Mouse (Mus musculus) ovary, adult 18-20 months (tissue): ENCODE measurements around the gene Gpr155.
A peak's percentile ranks its signal among the peaks of the same experiment; 100 is the strongest.

Experiments used
- DNase-seq: peaks from one replicate; pipeline ENCODE4 v3.0.0; 2022; ENCODE audit warnings: low spot score, mixed read lengths

Gpr155 gene

DNA sequence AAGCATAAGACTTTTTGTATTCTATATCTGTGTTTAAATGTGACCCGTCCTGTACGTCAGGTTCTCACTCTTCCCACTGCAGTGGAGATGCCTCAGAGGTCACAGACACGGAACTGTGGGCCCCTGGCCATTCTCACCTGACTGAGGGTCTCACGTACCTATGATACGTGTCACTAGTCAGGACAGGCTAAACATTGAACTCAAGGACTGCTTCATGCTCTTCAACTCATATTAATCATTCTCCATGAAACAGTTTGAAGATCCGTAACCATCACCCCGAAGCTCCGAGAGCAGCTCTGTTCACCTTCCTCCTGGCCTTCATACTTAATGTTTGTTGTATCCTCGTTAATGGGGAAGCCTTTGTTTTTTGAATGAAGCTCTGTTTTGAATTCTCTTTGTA, 68.9 kb downstream of the Gpr155 start:
- DNase-seq = no peak

DNA sequence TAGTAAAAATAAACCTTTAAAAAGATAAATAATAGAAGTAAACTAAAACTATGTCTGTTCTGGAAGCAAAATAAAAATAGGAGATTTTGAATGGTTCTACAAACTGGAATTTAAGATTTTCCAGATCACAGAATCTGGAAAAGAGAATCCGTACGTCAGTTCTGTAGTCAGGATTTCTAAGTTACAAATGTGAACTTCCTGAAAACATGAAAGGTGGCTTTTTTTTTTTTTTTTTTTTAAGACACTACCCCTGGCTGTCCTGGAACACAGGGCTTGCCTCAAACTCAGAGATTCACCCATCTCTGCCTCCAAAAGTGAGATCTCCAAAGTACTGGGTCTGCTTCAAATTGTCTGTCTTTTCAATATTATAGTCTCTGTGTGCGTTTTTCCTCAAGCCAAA, 72.1 kb downstream of the Gpr155 start:
- DNase-seq = no peak

DNA sequence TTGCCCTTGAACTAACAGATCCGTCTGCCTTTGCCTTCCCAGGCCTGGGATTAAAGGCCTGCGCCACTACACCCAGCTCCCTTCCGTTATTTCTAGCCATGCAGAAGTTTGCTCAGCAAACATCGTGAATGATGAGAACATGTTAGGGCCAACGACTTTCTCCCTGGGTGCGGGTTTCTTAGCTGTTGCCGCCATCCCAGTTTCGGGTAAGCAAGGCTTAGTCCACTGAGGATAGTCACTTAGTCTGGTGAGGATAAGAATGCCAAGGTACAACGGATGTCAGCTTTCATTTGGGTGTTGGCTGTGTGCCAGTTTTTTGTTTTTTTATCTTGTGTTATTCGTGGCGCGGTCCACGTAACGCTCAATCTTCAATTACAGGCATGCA, 73.3 kb downstream of the Gpr155 start:
- peak; percentile 2 for DNase-seq

DNA sequence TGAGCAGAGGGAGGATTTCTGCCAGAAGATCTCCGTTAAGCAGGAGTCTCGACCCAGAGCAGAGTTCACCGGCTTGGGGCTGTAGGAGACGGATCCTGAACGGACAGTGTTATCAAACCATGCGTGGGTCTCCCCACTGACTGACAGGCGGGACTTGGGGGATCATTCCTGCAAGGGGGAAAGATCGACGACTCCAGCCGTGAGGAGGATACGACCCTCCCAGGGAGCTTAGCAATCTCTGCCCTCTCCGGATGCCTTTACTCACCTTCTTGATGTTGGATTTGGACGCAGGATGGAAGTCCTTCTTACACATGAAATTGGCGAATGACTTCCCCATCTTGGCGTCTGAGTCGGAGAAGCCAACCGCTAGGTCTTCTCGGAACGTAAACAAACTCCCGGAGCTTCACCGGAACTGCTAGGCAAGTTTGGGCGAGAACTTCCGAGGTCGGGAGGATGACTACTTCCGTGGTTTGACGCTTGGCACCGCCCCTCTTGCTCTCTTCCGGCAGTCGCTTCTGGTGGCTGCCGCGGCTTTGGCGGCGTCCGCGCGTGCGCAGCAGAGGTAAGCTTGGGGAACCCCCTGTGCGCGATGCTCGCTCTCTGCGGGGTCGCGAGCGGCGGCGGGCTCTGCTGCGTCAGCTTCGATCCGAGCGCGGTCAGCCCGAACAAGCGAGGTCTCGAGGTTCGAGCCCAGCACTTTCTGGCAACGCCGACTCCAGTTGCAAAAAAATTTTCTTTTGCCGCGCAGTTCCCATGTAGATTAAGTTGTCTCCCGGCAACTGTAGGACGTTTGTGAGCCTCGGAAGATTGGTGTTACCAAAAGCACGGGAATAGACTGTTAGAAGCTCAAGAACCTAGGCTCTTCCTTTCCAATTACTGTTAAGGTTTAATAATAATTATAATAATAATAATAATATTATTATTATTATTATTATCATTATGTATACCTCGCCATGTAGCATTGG, 73.9 kb downstream of the Gpr155 start, which contains the start of the genes Scrn3 and Cir1:
TSS of gene Scrn3 (plus strand) at position 450 of the 965 bp plus-strand sequence.
TSS of gene Cir1 (minus strand) at position 550 of the 965 bp plus-strand sequence.
- peak; percentile 93 for DNase-seq

DNA sequence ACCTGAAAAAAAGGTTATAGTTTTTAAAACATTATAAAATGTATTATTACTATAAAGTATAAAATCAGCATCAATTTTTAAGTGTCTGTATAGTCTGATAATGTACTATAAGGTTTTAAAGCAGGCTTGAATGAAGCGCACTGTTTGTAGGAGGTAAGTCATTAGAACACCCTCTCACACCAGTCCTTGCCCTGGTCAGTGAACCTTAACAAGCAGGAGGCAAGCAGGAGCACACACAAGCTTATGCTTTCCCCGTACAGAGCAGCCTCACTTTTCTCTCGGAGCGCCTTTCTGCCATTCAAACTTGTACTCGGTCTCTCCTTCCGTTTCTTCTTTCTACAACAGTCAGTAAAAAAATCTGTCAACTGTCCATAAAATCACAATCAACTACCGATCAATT, 80.4 kb downstream of the Gpr155 start:
- DNase-seq = no peak

DNA sequence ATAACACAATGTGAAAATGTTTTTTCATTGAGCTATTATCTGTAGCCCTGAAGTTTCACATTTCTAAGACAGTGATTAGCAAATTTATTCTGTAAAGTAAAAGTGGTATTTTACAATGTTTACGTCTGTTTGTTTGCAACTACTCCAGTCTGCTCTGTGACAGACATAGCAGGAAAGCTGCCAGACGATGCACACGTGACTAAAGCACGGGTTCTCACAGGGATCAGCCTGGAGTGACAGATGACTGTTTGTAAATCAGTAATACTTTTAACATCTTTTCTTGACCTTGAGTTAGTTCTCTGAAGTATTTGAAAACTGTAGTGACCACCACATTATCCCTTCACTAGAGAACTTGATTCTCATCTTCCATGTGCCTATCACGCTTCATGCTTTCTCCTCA, 81.9 kb downstream of the Gpr155 start:
- DNase-seq = no peak

DNA sequence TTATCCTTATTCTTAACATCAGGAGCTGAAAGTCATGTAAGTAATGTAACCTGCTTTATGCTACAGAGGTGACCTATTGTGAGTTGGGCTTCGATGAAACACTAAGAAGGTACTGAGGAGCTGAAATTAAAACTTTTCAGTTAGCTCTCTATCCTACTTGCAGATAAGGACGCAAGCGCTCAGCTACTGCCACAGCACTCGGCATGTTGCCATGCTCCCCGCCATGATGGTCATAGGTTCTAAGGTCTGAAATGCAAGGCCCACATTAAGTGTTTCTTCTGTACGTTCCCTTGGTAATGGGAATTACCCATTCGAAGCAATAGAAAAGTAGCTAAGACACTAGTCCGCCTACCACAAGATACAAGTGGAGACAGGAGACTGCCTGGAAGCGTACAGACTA, 83.7 kb downstream of the Gpr155 start:
- DNase-seq = no peak

DNA sequence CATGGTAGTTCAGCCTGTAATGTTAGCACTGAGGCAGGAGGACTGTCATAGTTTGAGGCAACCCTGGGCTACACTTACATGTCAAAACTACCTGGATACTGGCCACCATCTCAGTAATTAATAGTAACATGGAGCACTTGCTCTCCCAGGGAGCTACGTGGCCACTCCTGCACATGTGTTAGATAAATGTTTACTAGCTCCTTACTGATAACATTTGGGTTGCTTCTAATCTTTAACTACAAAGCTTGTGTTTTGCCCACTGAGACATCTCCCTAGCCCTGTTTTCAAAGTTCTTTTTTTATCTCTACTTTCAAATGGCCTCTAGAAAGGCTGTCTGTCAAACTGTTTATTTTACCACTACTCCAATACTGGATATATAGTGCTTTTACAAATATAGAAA, 84.4 kb downstream of the Gpr155 start:
- no peak for DNase-seq

DNA sequence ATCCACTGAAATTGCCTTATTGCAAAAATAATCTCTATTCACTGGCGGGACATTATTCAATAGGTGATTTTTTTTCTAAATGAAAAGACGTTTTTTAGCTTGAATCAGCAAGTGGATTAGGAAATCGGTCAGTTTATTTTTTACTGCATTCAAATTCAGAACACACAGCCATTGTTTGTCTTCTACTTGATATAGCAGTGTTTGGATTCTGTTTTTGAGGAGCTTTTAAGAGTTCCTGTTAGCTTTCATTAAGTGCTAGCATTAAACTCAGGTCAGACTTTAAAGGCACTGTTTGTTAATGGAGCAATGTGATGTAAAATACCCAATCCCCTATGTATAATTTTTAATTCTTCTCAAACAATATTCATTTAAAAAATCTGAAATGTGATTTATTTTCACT, 87.5 kb downstream of the Gpr155 start:
- no peak for DNase-seq

DNA sequence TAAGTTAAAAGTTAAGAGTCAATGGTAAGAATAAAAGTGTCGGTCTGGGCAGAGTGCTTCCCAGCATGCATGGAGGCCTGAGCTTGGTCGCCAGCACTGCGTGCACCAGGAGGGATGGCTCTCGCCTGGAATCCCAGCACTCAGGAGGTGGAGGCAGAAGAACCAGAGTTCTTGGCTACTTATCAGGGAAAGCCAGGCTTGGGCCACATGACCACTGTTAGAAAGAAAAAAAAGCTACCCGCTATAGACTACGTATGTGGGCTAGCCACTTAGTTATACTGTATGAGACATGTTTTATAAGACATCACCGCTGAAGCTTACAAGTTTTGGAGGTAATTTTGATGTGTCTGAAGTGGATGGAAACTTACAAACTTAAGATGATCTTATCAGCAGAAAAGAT, 88.2 kb downstream of the Gpr155 start:
- no peak for DNase-seq

DNA sequence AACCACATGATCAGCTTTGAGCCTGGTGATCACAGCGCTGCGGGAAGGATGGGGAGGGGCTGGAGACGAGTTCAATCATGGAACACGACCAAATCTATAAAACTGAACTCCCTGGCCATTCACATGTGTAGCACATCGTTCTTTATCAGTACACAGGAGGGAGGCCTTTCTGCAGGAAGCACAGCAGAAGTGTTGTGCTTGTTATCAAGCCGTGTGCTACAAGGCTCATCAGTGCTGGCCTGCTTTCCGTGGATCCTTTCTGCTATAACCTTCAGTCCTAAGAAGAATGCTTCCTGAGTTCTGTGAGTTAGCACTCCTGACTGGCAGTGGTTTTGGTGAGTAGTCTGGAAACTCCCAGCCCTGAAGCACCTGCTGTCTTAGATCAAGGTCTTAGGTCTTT, 91.3 kb downstream of the Gpr155 start:
- DNase-seq = no peak
